Mouse (Mus musculus) right cerebral cortex, postnatal 4 days (tissue): Measurements from ENCODE around the gene Vrk2.

Experiments used
- DNase-seq: peaks from one replicate; pipeline ENCODE4 v3.0.0-alpha.2; 2022

Gene Vrk2

GRCm38 (mm10) chr11:26533828-26534119 lies 60.0 kb downstream of the Vrk2 start:
- no peak for DNase-seq

- no peak for DNase-seq
Observed at GRCm38 (mm10) chr11:26532994-26533827, 60.6 kb downstream of the Vrk2 start.

- DNase-seq, result no peak
Observed at GRCm38 (mm10) chr11:26526861-26527260, 66.9 kb downstream of the Vrk2 start.

GRCm38 (mm10) chr11:26518991-26519390 lies 74.8 kb downstream of the Vrk2 start:
- DNase-seq, result no peak

GRCm38 (mm10) chr11:26516086-26516485 lies 77.7 kb downstream of the Vrk2 start:
- DNase-seq, result no peak

- no peak for DNase-seq
Observed at GRCm38 (mm10) chr11:26513683-26514082, 80.1 kb downstream of the Vrk2 start.

GRCm38 (mm10) chr11:26495951-26496350 lies 97.8 kb downstream of the Vrk2 start:
- DNase-seq, result no peak

- DNase-seq, result peak; percentile 16
Observed at GRCm38 (mm10) chr11:26489761-26490466, 103.9 kb downstream of the Vrk2 start.

- DNase-seq, result no peak
Observed at GRCm38 (mm10) chr11:26481691-26482242, 112.0 kb downstream of the Vrk2 start.

- DNase-seq, result no peak
Observed at GRCm38 (mm10) chr11:26477037-26477739, 116.6 kb downstream of the Vrk2 start.

- no peak for DNase-seq
Observed at GRCm38 (mm10) chr11:26454081-26454480, 139.7 kb downstream of the Vrk2 start.

GRCm38 (mm10) chr11:26452693-26453092 lies 141.1 kb downstream of the Vrk2 start:
- no peak for DNase-seq

- DNase-seq, result no peak
Observed at GRCm38 (mm10) chr11:26451228-26451627, 142.6 kb downstream of the Vrk2 start.

- DNase-seq, result no peak
Observed at GRCm38 (mm10) chr11:26450636-26451035, 143.2 kb downstream of the Vrk2 start.

GRCm38 (mm10) chr11:26449789-26450188 lies 144.0 kb downstream of the Vrk2 start:
- DNase-seq, result no peak

GRCm38 (mm10) chr11:26444374-26444773 lies 149.4 kb downstream of the Vrk2 start:
- no peak for DNase-seq

- DNase-seq, result no peak
Observed at GRCm38 (mm10) chr11:26441121-26441520, 152.7 kb downstream of the Vrk2 start.

GRCm38 (mm10) chr11:26437818-26438217 lies 156.0 kb downstream of the Vrk2 start:
- peak; percentile 7 for DNase-seq

GRCm38 (mm10) chr11:26434229-26434628 lies 159.6 kb downstream of the Vrk2 start:
- no peak for DNase-seq

GRCm38 (mm10) chr11:26421472-26421871 lies 172.3 kb downstream of the Vrk2 start:
- DNase-seq, result no peak
